8 mouse cellular contexts compared by ENCODE assay signal in the genomic region with DNA sequence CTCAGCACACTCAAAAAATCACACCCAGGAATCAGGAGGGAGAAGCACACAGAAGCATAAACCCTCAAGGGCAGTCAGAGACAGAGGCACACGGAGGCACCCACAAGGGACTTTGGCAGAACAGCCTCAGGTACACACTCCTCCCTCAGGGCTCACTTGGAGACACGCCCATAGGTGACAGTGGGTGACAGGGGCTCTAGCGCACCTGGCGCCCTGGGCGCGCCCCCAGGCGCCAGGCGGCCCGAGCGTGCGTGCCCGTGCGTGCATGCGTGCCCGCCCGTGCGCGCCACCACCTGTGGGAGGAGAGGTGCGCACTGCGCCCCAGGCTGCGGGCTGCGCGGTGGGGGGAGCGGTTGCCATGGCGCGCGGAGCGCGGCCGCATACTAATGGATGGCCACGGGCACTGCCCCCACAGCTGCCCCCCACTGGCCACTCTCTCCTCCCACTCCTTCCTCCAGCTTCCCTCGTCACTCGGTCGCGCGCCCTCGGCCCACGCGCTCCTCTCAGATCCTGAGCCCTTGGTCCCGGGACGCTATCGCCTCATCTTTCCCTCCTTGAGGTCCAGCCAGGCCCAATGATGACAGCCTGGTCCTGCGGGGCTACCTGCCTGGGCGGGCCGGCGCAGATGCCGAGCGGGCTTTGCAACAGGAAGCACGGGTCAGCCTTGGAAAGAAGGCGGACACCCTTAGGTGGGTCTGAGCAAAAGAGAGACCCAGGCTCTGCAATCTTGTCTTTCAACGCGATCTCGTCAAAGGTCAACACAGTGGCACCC. TPM values are rescaled to one million over a fixed set of nuclear protein-coding genes. Genes with fewer than 3 reads are reported as not detected.
DNase-seq lines count a peak whose midpoint lies in the region; ATAC-seq lines count a peak whose summit lies in the region.

No protein-coding gene starts in this region.

- ATAC-seq in neural tube, embryonic 11.5 days (ENCODE audit: insufficient read depth, low FRiP score, low TSS enrichment) = no peak
- ATAC-seq in liver, embryonic 12.5 days = no peak
- ATAC-seq in neural tube, embryonic 15.5 days (ENCODE audit: low FRiP score) = peak; percentile 77

- H3K27me3 ChIP-seq in neural tube, embryonic 11.5 days (ENCODE audit: control insufficient read depth, insufficient read depth, low read length) = peaks cover 7% of the 10 kb centered on the region
- H3K27me3 ChIP-seq in liver, embryonic 12.5 days (replicated peaks) = peaks cover 38% of the 10 kb centered on the region
- H3K27me3 ChIP-seq in neural tube, embryonic 15.5 days (replicated peaks) = no peaks in the 10 kb centered on the region

- H3K27ac ChIP-seq in neural tube, embryonic 11.5 days (ENCODE audit: low read depth, low read length) = no peak overlapping the region
- no peak overlapping the region; the same call in 1 of the 2 replicates for H3K27ac ChIP-seq in liver, embryonic 12.5 days
- H3K27ac ChIP-seq in neural tube, embryonic 15.5 days (replicated peaks) = peak overlapping the region; percentile 80

- peaks cover 23% of the 10 kb centered on the region for H3K4me1 ChIP-seq in neural tube, embryonic 11.5 days (ENCODE audit: control insufficient read depth, insufficient read depth, low read length)
- H3K4me1 ChIP-seq in liver, embryonic 12.5 days = peaks cover 41% of the 10 kb centered on the region
- H3K4me1 ChIP-seq in neural tube, embryonic 15.5 days = peaks cover 53% of the 10 kb centered on the region

- H3K36me3 ChIP-seq in neural tube, embryonic 11.5 days (ENCODE audit: control insufficient read depth, insufficient read depth, low read length) = no peaks in the 10 kb centered on the region
- no peaks in the 10 kb centered on the region for H3K36me3 ChIP-seq in liver, embryonic 12.5 days
- H3K36me3 ChIP-seq in neural tube, embryonic 15.5 days = peaks cover 2% of the 10 kb centered on the region; the same call in 1 of the 2 replicates

- DNase-seq in neural tube, embryonic 11.5 days (ENCODE audit: low spot score) = peak; percentile 57
- DNase-seq in neural tube, embryonic 10.5 days (ENCODE audit: extremely low spot score, low spot score) = no peak
- peak; percentile 68 to 75 for DNase-seq in cerebellum, adult 18-20 months
- DNase-seq in frontal cortex, postnatal 14 days (ENCODE audit: low spot score in 2 of 2) = peak; percentile 52 to 55
- DNase-seq in kidney, adult 18-20 months = peak; percentile 80
- peak; percentile 90 for DNase-seq in thymus, postnatal 4 days

- WGBS in neural tube, embryonic 11.5 days = 1% methylated on average over 40 of the region's 53 CpGs
- WGBS in liver, embryonic 12.5 days (ENCODE audit: insufficient replicate concordance) = 4% methylated on average over 53 of the region's 53 CpGs
- WGBS in neural tube, embryonic 15.5 days = 1% methylated on average over 41 of the region's 53 CpGs

- H3K4me2 ChIP-seq in neural tube, embryonic 11.5 days (ENCODE audit: low read depth) = peak overlapping the region; percentile 77
- peak overlapping the region; percentile 72 for H3K4me2 ChIP-seq in liver, embryonic 12.5 days
- peak overlapping the region; percentile 90 for H3K4me2 ChIP-seq in neural tube, embryonic 15.5 days

- peak overlapping the region; percentile 27 for H3K4me3 ChIP-seq in neural tube, embryonic 11.5 days (ENCODE audit: low read depth, low read length)
- peak overlapping the region; percentile 43 for H3K4me3 ChIP-seq in liver, embryonic 12.5 days
- H3K4me3 ChIP-seq in neural tube, embryonic 15.5 days (replicated peaks) = peak overlapping the region; percentile 44

- peak overlapping the region; percentile 35 for H3K9ac ChIP-seq in neural tube, embryonic 11.5 days (ENCODE audit: low read length)
- H3K9ac ChIP-seq in liver, embryonic 12.5 days = peak overlapping the region; percentile 35; the same call in 1 of the 2 replicates
- peak overlapping the region; percentile 51 for H3K9ac ChIP-seq in neural tube, embryonic 15.5 days (replicated peaks)

- H3K9me3 ChIP-seq in neural tube, embryonic 11.5 days (ENCODE audit: control insufficient read depth, low read length) = no peaks in the 10 kb centered on the region
- H3K9me3 ChIP-seq in liver, embryonic 12.5 days (replicated peaks) = no peaks in the 10 kb centered on the region
- no peaks in the 10 kb centered on the region for H3K9me3 ChIP-seq in neural tube, embryonic 15.5 days (replicated peaks)

RNA-seq across cellular contexts. Expression of gene Wasf2, which starts 45.1 kb away (rescaled TPM):
- 33.0 and 39.0 TPM in 2 replicates for polyA plus RNA-seq in neural tube, embryonic 11.5 days (2014; fragmentation: Nextera tagmentation; extraction: Ambion mirVana)
- 35.9 and 42.2 TPM in 2 replicates for polyA plus RNA-seq in liver, embryonic 12.5 days (2016; fragmentation: Nextera tagmentation; extraction: Ambion mirVana)
- 22.2 and 45.6 TPM in 2 replicates for polyA plus RNA-seq in neural tube, embryonic 15.5 days (2015; fragmentation: Nextera tagmentation; extraction: Ambion mirVana)
